Mouse (Mus musculus): ENCODE results near the gene Mmp28.

Mmp28 gene

GRCm38 (mm10) chr11:83462711-83463244 lies at the start of gene Mmp28:
Gene Mmp28, minus strand, starts transcription at chr11:83463071.
- in situ Hi-C loops (cut with MboI, MseI): no loop called here

GRCm38 (mm10) chr11:83509521-83509920 lies 46.6 kb upstream of the Mmp28 start:
- in situ Hi-C loops (cut with MboI, MseI): no loop called here

- in situ Hi-C loops (cut with MboI, MseI): no loop called here
Measured at GRCm38 (mm10) chr11:83504308-83504707, 41.4 kb upstream of the Mmp28 start.

GRCm38 (mm10) chr11:83495571-83495970 lies 32.7 kb upstream of the Mmp28 start:
- in situ Hi-C loops (cut with MboI, MseI): loop anchor here in 1 of 2 experiments (10.0 kb wide), 1 partner anchor 171 kb away; no protein-coding TSS in a partner anchor

GRCm38 (mm10) chr11:83491488-83491887 lies 28.6 kb upstream of the Mmp28 start:
- in situ Hi-C loops (cut with MboI, MseI): loop anchor here in 1 of 2 experiments (10.0 kb wide), 1 partner anchor 167 kb away; no protein-coding TSS in a partner anchor

- in situ Hi-C loops (cut with MboI, MseI): no loop called here
Measured at GRCm38 (mm10) chr11:83473235-83474016, 10.6 kb upstream of the Mmp28 start.

DNA sequence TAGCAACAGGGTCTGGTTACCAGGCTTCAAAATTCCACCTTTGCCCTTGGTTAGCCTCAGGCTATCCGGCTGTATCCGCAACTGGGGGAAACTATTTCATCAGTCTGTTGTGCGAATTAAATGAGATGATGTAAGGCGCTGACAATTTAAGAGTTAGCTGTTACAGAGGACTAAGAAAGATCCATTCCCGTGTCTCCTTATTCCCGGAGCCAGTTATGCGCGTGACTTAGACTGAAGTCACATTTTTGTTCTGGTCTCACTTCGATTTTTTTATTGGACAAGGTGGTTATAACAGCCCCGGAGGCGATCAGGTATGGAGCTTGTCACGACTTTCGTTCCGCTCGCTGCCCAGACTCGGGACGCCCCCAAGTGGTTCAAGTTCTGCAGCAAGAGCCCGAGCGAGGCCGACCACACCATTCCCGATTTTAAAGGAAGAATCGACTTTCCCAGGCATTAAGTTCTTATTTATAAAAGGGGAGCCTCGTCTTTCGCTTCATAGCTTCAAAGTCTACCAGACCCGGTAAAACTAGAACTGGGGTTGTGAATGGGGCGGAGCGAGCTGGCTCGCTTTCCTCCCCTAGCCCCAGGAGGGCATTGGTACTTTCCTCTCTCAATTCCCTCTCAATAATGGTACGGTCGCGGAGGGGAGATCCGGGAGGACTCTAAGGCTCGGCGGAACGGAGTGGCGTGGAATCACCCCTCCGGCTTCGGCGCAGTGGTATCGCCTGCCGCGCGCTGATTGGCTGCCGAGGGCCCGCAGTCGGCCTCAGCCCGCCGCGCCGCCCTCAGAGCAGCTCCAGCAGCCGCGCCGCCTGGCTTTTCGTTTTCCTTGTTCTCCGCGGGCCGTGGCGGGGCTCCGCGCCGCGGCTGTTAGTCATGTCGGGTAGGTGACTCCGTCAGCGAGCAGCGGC lies 9.7 kb upstream of the Mmp28 start, which contains the start of gene Taf15:
Gene Taf15 (plus strand): TSS at position 763 of the 911 bp plus-strand sequence.
- in situ Hi-C loops (cut with MboI, MseI): no loop called here

GRCm38 (mm10) chr11:83471766-83472165 lies 8.9 kb upstream of the Mmp28 start:
- in situ Hi-C loops (cut with MboI, MseI): no loop called here

GRCm38 (mm10) chr11:83468765-83469164 lies 5.9 kb upstream of the Mmp28 start:
- in situ Hi-C loops (cut with MboI, MseI): no loop called here

- in situ Hi-C loops (cut with MboI, MseI): no loop called here
Measured at GRCm38 (mm10) chr11:83467120-83467652, 4.3 kb upstream of the Mmp28 start.

DNA sequence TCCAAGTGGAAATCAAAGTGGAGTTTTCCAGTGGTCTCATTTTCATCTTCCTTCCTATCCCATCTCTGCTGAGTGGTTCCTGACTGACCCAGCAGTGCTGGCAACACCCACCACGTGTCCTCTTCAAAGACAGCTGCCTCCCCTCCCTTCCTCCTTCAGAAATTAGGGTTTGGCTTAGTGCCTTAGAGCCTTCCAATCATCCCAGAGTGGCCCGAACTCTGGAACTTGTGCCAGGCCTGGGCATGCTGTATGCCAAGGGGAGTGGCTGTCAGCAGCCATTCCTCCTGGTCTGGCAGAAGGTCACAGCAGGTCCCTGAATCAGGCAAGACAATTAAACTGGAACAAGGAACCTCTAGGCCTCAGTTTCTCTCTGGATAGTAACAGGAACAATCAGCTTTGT lies 3.1 kb upstream of the Mmp28 start:
- in situ Hi-C loops (cut with MboI, MseI): no loop called here

DNA sequence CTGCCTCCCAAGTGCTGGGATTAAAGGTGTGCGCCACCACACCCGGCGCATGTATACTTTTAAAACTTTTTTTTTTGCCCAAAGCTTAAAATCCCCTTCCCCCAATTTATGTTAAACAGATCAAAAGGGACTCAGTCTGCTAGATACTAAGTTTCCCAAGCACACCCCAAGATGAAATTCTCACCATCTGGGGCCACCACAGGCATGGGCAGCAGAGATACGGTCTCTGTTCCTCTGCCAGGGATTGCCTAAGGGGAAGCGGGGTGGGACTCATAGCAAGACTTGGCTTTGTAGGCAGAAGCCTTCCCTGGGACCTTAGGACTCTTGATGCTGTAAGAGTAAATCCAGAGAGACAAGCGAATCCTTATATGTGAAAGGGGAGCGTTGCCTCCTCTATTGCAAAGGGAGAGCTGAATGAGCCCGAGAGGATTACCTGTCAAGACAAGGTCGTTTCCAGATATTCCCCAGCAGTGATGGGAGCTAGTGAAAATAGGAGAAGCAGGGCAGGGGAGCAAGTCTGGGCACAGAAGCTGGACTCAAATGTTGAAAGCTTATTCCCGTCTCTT lies 1.3 kb downstream of the Mmp28 start:
- in situ Hi-C loops (cut with MboI, MseI): no loop called here

DNA sequence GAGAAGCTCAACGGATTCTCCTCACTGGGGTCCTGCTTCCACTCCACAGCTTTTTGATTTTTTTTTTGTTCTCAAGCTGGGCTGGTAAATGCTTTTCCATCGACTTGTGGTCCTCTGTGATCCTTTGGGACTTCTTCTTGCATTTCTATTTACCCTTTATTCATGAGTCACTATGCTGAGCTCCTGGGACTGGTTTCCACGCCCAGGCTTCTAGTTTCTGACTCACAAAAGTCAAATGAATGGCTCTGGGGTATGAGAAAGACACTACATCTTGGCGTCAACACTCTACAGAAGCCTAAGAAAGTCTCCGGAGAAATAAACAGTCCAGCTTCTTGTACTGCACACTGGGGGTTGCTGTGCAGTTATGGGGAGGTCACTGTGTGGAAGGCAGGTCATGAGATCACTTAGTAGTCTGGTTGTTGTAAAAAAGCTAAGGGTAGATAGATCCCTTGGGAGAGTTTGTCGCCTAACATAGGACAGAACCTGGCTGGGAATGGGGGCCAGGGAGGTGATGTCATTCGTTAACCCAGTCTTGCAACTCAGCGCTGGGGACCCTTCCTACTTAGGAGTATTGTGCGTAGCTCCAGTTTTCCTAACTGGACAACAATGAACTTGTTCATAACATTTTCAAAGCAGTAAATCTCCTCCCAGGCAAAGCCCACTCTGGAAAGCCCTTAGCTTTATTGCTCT lies 4.8 kb downstream of the Mmp28 start:
- in situ Hi-C loops (cut with MboI, MseI): no loop called here

GRCm38 (mm10) chr11:83457257-83457656 lies 5.6 kb downstream of the Mmp28 start:
- in situ Hi-C loops (cut with MboI, MseI): no loop called here

DNA sequence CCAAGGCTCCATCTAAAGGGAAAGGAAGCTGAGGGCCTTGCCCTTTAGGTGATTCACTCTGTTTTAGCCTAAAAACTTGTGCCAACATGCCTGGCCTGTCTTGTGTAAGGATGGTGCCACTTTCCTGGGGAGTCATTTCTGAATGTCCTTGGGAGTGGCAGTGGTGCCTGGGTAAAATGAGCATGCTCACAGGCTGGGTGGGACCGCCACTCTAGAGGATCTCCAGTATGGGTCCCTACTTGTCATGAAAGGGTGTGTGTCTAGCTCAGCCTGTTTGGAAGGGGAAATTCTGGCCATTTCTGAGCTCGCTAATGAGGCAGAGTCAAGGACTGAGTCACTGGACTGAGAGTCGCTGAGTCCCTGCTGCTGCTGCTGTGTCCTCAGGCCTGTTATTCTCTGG lies 7.3 kb downstream of the Mmp28 start:
- in situ Hi-C loops (cut with MboI, MseI): no loop called here

DNA sequence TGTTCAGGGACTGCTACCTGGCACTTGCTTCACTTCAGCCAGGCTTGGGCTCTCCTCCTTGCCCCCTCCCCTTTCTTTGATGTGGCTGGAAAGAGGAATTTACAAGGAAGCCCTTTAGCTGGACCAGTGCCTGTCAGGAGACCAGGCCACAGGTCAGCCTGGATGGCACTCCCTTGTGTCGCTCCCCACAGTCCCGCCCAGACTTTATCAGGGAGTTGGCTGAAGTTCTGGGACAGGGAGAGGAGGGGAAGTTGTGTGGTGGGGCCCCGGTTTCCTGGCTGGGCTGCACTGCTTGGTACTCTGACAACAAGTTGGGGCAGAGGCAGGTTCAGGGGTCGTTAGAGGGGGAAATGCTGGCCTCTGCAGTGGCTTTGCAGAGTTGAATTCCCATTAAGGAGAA lies 8.3 kb downstream of the Mmp28 start:
- in situ Hi-C loops (cut with MboI, MseI): no loop called here

GRCm38 (mm10) chr11:83451281-83451680 lies 11.6 kb downstream of the Mmp28 start:
- in situ Hi-C loops (cut with MboI, MseI): no loop called here

DNA sequence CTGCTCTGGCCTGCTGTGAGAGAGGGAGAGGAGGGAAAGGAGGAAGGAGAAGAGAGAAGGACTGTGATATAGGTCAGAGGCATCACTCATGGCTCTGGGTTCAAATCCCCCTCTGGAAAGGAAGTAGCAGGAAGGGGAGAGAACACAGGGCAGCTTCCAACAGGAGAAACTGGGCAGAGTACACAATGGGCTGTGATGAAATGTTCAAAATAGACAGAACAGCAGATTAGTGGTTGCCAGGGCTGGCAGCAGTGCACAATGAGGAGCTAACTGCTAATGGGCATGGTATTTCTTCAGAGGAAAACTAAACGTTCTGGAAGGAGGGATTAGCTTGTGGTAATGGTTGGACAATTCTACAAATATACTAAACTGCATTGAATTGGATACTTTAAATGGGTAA lies 12.3 kb downstream of the Mmp28 start:
- in situ Hi-C loops (cut with MboI, MseI): no loop called here

DNA sequence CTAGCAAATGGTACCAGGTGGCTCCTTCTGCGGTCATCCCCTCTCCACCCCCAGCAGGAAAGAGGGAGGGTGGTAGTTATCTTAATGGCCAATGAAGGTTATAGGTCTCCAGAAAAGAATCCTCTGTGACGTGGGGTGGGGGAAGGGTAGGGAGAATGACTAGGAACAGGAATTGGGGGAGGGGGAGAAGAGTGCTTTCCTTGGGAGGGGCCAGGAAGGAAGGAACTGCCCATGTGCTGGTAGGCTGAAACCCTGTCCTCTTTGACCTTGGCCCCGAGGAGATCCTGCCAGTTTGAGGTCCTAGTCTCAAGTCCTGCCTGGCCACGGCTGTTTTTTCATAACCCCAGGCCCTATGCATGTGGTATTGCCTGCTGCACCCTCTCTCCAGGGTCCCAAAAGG lies 13.6 kb downstream of the Mmp28 start:
- in situ Hi-C loops (cut with MboI, MseI): no loop called here

- in situ Hi-C loops (cut with MboI, MseI): no loop called here
Measured at GRCm38 (mm10) chr11:83448927-83449236, 14.0 kb downstream of the Mmp28 start.

Measured in T-helper 17 cell (primary cell).